Mouse (Mus musculus) layer of hippocampus, postnatal 25 days (tissue): Measurements from ENCODE around the gene Desi2. TPM values are rescaled to one million over a fixed set of nuclear protein-coding genes. Genes with fewer than 3 reads are reported as not detected.
A peak's percentile ranks its signal among the peaks of the same experiment; 100 is the strongest.
"Not testable (repeated sequence)": the region's sequence is repeated elsewhere in the genome, so short reads cannot be mapped to it uniquely, and the experiment has no call there.

Experiments
- DNase-seq, 2 experiments: peaks; one replicate each; pipeline ENCODE4 v3.0.0; 2022; ENCODE audit warnings: mixed read lengths in 2 of 2, low spot score in 1 of 2; ENCODE audit errors: extremely low spot score in 1 of 2
- total RNA-seq, 2 experiments: library from RNA; stranded (reverse); gene quantifications; 2 replicates each; pipeline ENCODE4 v1.2.3; 2021

Gene Desi2
- 10 to 100 TPM; 19.9 to 20.7 TPM for total RNA-seq

- peak; percentile 67 to 89 for DNase-seq
Measured at GRCm38 (mm10) chr1:178187216-178187791, at the start of gene Desi2. Gene Desi2, plus strand, starts transcription at chr1:178187417.

DNA sequence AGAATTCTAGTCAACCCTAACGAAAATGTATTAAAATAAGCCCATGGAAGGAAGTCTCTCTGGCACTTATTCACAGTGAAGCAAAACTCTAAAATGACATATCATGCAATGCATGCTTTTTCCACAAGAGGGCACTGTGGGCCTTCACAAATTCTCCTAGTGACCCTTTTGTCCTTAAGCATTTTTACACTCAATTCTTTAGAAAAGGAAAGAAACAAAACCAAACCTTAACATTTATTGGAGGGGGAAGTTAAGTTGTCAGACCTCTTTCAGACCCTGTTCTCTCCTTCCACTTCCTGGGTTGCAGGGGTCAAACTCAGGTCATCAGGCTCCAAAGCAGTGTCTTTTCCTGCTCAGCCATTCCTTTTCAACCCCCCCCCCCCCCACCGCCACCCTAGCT is 40.7 kb upstream of the Desi2 start:
- peak in 1 of 2 experiments; percentile 6 for DNase-seq

DNA sequence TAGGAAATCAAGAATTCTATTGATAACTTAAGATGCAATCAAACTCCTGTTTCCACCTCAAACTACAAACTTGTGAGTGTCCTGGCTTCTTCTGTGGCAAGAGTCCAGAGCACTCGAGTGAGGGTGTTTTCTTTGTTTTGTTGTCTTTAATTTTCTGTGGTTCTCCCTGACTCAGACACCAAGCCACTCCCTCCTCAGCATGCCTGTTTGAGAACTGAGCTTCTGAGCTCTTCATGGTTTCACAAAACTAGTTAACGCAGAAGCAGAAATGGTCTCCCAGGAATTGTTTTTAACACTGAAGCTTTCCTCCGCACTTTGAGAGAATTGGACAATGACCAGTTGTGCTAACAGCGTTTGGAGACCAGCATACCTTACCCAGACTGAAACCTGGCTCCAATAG is 40.3 kb upstream of the Desi2 start:
- DNase-seq, result not testable (repeated sequence)

- no peak for DNase-seq
Measured at GRCm38 (mm10) chr1:178182251-178182650, 5.0 kb upstream of the Desi2 start.

DNA sequence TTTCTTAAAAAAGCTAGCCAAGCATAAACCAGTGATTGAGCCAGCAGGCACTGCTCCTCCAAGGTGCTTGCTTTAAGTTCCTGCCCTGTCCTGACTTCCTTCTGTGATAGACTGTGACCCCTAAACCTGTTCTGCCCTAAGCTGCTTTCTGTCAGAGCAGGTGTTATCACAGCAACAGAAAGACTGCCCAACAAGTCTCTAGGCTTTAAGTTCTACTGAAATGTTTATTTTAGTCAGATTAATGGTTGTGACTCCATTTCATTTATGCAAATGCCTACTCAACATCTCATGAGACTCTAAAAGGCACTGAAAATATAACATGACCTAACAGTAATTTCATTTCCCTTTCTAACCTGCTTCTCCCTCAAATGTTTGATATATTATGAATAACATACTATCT is 1.6 kb upstream of the Desi2 start:
- no peak for DNase-seq

DNA sequence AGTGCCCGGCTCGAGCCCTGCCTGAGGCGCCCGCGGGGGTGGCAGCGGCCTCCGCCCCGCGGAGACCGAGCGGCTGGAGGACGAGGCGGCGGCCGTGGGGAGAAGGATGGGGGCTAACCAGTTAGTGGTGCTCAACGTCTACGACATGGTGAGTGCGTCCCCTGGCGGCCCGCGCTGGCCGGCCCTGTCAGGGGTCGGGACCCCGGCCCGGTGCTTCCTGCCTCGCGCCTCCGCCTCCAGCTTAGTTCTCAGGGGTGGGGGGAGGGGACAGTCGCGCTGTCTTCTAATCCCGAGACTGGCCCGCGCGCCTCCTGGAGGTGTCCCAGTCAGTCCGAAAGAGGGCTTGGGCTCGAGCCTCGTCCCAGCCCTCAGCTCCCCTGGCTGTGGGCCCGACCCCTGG is 593 bp downstream of the Desi2 start:
- peak in 1 of 2 experiments; percentile 57 for DNase-seq

- no peak for DNase-seq
Measured at GRCm38 (mm10) chr1:178188386-178188785, 1.2 kb downstream of the Desi2 start.

DNA sequence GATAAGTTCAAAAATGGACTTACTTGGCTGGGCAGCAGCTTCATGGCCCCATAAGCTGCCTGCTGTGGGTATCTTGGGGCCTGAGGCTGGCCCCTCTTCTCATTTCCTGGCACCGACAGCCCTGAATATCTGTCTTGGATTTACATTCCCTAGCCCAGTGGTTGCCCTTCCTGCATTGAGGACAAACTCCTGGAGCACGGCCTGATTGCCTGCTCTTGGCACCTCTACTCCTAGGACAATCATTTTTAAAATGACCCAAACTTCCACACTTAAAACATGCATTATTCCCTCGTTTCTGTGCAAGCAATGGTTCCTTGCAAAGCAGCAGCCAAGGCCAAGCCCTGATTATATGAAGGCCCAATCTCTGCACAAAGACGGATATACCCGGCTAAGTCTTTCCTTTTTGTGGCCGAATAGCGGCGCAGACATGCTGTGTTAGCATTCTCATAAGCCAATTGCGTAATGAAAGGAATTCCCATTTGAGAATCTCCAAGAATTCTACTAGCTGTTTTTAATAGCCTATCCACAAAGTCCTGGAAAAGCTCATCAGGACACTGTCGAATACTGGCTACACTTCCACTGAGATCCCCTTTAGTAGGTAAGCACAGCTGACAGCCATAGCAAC is 18.6 kb downstream of the Desi2 start:
- no peak for DNase-seq

DNA sequence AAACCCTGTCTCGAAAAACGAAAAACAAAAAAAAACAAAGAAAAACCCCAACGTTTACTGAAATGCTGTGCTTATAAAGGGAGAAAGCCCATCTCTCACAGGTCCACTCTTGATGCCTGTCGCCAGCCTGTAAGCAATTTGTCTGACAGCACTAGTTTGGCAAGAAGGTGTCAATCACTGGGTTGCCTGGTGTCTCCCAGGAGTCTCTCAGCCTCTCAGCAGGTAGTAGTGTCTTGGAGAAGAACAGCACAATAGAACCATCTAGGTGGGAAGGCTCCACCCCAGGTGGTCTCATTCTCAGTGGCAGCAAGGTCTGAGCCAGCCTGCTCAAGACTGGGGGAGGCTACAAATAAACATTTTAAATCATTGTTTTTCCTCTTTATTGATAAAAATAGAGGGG is 20.6 kb downstream of the Desi2 start:
- DNase-seq, result not testable (repeated sequence)

GRCm38 (mm10) chr1:178209966-178210365 is 22.7 kb downstream of the Desi2 start:
- no peak for DNase-seq

GRCm38 (mm10) chr1:178217157-178217556 is 29.9 kb downstream of the Desi2 start:
- no peak for DNase-seq

DNA sequence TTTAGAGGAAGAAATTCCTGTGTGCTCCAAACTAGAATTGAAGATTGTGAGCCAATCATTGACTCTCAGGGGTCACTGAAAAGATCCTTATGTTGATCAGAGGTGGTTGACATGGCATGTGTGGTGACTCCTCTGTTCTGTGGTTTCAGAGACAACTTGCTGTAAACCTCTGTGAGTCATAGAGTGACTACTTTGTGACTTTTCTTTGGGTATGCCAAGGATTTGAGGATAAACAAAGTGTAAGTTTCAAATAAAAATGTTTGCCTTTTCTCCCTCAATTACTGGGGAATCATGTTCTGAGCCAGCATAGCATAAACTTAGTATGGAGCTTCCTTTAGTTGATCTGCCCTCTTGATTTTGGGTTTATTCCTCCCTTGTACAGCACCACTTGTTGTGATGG is 31.1 kb downstream of the Desi2 start:
- no peak for DNase-seq

GRCm38 (mm10) chr1:178219166-178220077 is 32.2 kb downstream of the Desi2 start:
- DNase-seq, result no peak

GRCm38 (mm10) chr1:178228888-178229287 is 41.7 kb downstream of the Desi2 start:
- DNase-seq, result not testable (repeated sequence)

GRCm38 (mm10) chr1:178234109-178234508 is 46.9 kb downstream of the Desi2 start:
- no peak for DNase-seq

GRCm38 (mm10) chr1:178235919-178236466 is 48.8 kb downstream of the Desi2 start:
- DNase-seq, result no peak

- no peak for DNase-seq
Measured at GRCm38 (mm10) chr1:178238676-178239075, 51.5 kb downstream of the Desi2 start.

GRCm38 (mm10) chr1:178241884-178242508 is 54.8 kb downstream of the Desi2 start:
- DNase-seq, result no peak

DNA sequence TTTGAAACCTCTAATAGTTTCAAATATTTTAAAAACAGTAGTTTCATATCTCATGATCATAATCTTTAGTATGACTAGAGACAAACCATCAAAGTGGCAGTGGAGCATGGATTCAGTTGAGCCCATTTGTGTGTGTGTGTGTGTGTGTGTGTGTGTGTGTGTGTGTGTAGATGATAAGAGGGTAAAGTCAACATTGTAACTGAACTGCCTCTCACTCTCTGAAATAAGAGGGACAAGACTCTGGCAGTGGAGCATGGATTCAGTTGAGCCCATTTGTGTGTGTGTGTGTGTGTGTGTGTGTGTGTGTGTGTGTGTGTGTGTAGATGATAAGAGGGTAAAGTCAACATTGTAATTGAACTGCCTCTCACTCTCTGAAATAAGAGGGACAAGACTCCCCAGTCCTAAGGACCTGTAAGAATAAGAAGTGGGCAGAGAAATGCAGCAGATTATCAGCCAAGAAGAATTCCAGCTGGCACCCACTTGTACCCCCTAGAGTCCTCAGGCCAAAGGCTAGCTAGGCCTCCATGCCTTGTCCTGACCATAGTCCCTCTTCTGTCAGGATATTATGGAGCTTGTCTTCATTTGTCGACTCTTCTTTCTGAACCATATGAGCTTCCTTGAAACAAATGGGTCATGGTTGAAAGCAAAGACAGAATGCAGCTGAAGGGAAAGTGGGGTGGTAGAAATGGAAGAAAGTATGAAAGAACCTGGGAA is 61.0 kb downstream of the Desi2 start:
- DNase-seq, result no peak

DNA sequence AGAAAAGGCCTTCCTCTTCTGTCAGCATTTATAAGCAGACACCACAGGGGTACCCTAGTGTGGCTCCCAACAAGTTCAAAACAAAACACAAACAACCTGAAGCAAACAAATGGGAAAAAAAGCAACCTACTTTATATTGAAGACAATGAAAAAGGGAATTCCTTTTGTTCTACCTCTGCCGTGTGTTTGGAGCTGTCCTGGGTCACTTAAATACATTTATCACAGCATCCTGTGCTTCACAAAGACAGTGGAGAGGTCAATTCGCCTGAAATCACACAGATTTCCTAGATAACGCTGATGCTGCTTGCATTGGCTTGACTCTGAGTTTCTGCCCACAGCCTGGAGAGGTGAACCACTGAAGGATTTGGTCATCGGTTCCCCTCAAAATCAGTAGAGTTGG is 67.4 kb downstream of the Desi2 start:
- DNase-seq, result no peak
